Mouse (Mus musculus) C2C12 (cell line): Measurements from ENCODE around the gene Kif27.

Experiments used
- CEBPB ChIP-seq: IDR thresholded peaks from one replicate; pipeline ENCODE4 v1.6.1; 2011; ENCODE audit warnings: low read depth, mild to moderate bottlenecking, control low read depth, moderate library complexity
- CTCF ChIP-seq: IDR thresholded peaks from one replicate; pipeline ENCODE4 v1.5.1; 2011; ENCODE audit not compliant: control insufficient read depth, insufficient read depth, insufficient read length
- FOSL1 ChIP-seq: IDR thresholded peaks from one replicate; pipeline ENCODE4 v1.8.0; 2011; ENCODE audit warnings: mild to moderate bottlenecking, low read length; ENCODE audit not compliant: poor library complexity, insufficient read depth, severe bottlenecking
- MAX ChIP-seq: IDR thresholded peaks from one replicate; pipeline ENCODE4 v1.6.1; 2011; ENCODE audit warnings: mild to moderate bottlenecking, control low read depth
- MYOD1 ChIP-seq: IDR thresholded peaks from one replicate; pipeline ENCODE4 v1.6.1; 2011; ENCODE audit warnings: low read depth; ENCODE audit not compliant: control insufficient read depth, insufficient read length
- MYOG ChIP-seq: IDR thresholded peaks from one replicate; pipeline ENCODE4 v1.6.1; 2011; ENCODE audit not compliant: control insufficient read depth, insufficient read length; ENCODE audit errors: extremely low read depth
- USF1 ChIP-seq: IDR thresholded peaks from one replicate; pipeline ENCODE4 v1.6.1; 2011; ENCODE audit warnings: low read depth, mild to moderate bottlenecking, control low read depth, moderate library complexity

GRCm38 (mm10) chr13:58283466-58283865 lies 75.5 kb downstream of the Kif27 start:
- TF ChIP-seq CTCF (no peak), USF1 (no peak), CEBPB (no peak), FOSL1 (no peak), MAX (no peak), MYOG (no peak), MYOD1 (no peak)
